Comparison of ENCODE assay signal across 8 mouse cellular contexts in the genomic region with DNA sequence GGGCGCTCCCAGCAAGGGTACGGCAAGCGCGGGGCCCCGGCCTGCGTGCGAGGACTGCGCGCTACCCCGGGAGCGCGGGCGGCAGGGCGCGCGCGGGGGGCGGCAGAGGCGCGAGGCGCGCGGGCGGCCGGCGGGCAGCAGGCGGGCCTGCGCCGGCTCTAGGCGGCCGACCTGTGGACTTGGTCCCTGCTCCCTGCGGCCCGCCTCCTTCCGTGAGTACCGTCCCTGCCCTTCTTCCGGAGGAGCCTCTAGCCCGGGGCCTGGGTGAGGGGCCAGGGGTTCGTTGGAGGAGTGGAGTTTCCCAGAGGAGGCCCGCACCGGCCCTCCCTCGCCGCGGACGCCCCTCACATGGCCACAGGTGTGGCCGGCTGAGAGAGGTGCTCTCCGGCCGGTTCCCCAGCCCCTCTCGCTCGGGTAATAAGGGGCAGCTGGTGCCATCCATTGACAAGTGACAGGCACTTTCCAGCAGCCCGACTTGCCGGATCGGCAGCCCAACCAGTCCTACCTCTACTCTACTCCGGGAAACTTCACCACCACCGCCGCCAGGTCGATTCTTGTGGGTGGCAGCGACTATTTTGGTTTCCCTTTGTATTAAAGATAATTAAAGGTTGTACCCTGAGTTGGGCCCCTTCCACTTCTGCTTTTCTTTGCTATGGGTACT. TPM values are rescaled to one million over a fixed set of nuclear protein-coding genes. Genes with fewer than 3 reads are reported as not detected.
A peak's percentile ranks its signal among the peaks of the same experiment; 100 is the strongest.
DNase-seq lines count a peak whose midpoint lies in the region; ATAC-seq and TF ChIP-seq lines count a peak whose summit lies in the region.

No protein-coding gene starts in this region.

- peak overlapping the region; percentile 11 for H3K4me2 ChIP-seq in intestine, embryonic 16.5 days (ENCODE audit: low read depth, low read length)
- peak overlapping the region; percentile 3; the same call in 1 of the 2 replicates for H3K4me2 ChIP-seq in limb, embryonic 11.5 days (ENCODE audit: low read depth, severe bottlenecking)
- H3K4me2 ChIP-seq in midbrain, embryonic 11.5 days = peak overlapping the region; percentile 30

- intact Hi-C loops in gastrocnemius, adult 2 months (cut with DNase I) = no loop called here

- H3K4me1 ChIP-seq in intestine, embryonic 16.5 days (ENCODE audit: control insufficient read depth, insufficient read depth, low read length) = no peaks in the 10 kb centered on the region
- no peaks in the 10 kb centered on the region for H3K4me1 ChIP-seq in limb, embryonic 11.5 days (ENCODE audit: control insufficient read depth, insufficient read depth, low read length)
- no peaks in the 10 kb centered on the region; the same call in 1 of the 2 replicates for H3K4me1 ChIP-seq in midbrain, embryonic 11.5 days (ENCODE audit: control insufficient read depth, insufficient read depth, low read length)

- no peaks in the 10 kb centered on the region for H3K27me3 ChIP-seq in intestine, embryonic 16.5 days (replicated peaks; ENCODE audit: control insufficient read depth, insufficient read depth, low read length)
- H3K27me3 ChIP-seq in limb, embryonic 11.5 days (ENCODE audit: control insufficient read depth, insufficient read depth, low read length) = no peaks in the 10 kb centered on the region
- H3K27me3 ChIP-seq in midbrain, embryonic 11.5 days (ENCODE audit: control insufficient read depth, insufficient read depth, low read length) = no peaks in the 10 kb centered on the region

- no peaks in the 10 kb centered on the region for H3K9me3 ChIP-seq in intestine, embryonic 16.5 days (ENCODE audit: control insufficient read depth, low read length)
- no peaks in the 10 kb centered on the region for H3K9me3 ChIP-seq in limb, embryonic 11.5 days (ENCODE audit: control insufficient read depth, low read length)
- H3K9me3 ChIP-seq in midbrain, embryonic 11.5 days (ENCODE audit: control insufficient read depth, low read length) = no peaks in the 10 kb centered on the region

- peak overlapping the region; percentile 53 for H3K9ac ChIP-seq in intestine, embryonic 16.5 days (ENCODE audit: low read depth, low read length)
- peak overlapping the region; percentile 39 for H3K9ac ChIP-seq in limb, embryonic 11.5 days (ENCODE audit: low read length)
- H3K9ac ChIP-seq in midbrain, embryonic 11.5 days (ENCODE audit: low read length) = peak overlapping the region; percentile 46

- no peaks in the 10 kb centered on the region for H3K36me3 ChIP-seq in intestine, embryonic 16.5 days (ENCODE audit: control insufficient read depth, insufficient read depth, low read length)
- peaks cover 7% of the 10 kb centered on the region; the same call in 1 of the 2 replicates for H3K36me3 ChIP-seq in limb, embryonic 11.5 days (ENCODE audit: control insufficient read depth, insufficient read depth, low read length)
- H3K36me3 ChIP-seq in midbrain, embryonic 11.5 days (ENCODE audit: control insufficient read depth, insufficient read depth, low read length) = peaks cover 6% of the 10 kb centered on the region

- WGBS in intestine, embryonic 16.5 days = 2% methylated on average over 40 of the region's 57 CpGs
- WGBS in limb, embryonic 11.5 days = under 1% methylated on average over 28 of the region's 57 CpGs
- WGBS in midbrain, embryonic 11.5 days = under 1% methylated on average over 54 of the region's 57 CpGs

- TF ChIP-seq CTCF in gastrocnemius, adult 2 months (IDR thresholded peaks at IDR 0.05) = no peak

- no peak for DNase-seq in gastrocnemius, adult 2 months
- no peak for DNase-seq in gastrocnemius, postnatal 10 days
- peak; percentile 24 to 61 for DNase-seq in gastrocnemius, postnatal 4 days (ENCODE audit: low spot score in 2 of 2)
- DNase-seq in limb, embryonic 11.5 days (ENCODE audit: low spot score) = peak; percentile 73
- peak; percentile 94 for DNase-seq in midbrain, embryonic 11.5 days (ENCODE audit: low spot score, missing footprints)
- DNase-seq in spleen, postnatal 10 days (ENCODE audit: low spot score in 2 of 2) = peak; percentile 74

- peak overlapping the region; percentile 63 for H3K27ac ChIP-seq in gastrocnemius, adult 2 months
- peak overlapping the region; percentile 21 for H3K27ac ChIP-seq in intestine, embryonic 16.5 days (ENCODE audit: low read length)
- no peak overlapping the region; the same call in 1 of the 2 replicates for H3K27ac ChIP-seq in limb, embryonic 11.5 days (replicated peaks; ENCODE audit: low read depth, low read length)
- H3K27ac ChIP-seq in midbrain, embryonic 11.5 days (ENCODE audit: low read depth, low read length) = no peak overlapping the region

- H3K4me3 ChIP-seq in gastrocnemius, adult 2 months = peak overlapping the region; percentile 59
- peak overlapping the region; percentile 46 for H3K4me3 ChIP-seq in intestine, embryonic 16.5 days (ENCODE audit: low read length)
- H3K4me3 ChIP-seq in limb, embryonic 11.5 days (ENCODE audit: low read depth, low read length) = peak overlapping the region; percentile 35
- H3K4me3 ChIP-seq in midbrain, embryonic 11.5 days (ENCODE audit: low read depth, low read length) = peak overlapping the region; percentile 35

- peak; percentile 40 for ATAC-seq in common myeloid progenitor, adult 5-6 weeks (replicated peaks; ENCODE audit: low read depth, poor library complexity, severe bottlenecking)
- ATAC-seq in intestine, embryonic 16.5 days = peak; percentile 82
- ATAC-seq in limb, embryonic 11.5 days (ENCODE audit: insufficient number of reproducible peaks, low FRiP score, low TSS enrichment, low read depth) = 0 out of 2 replicates have a peak, but pooled peaks have one; percentile 1
- ATAC-seq in midbrain, embryonic 11.5 days (ENCODE audit: low FRiP score) = peak; percentile 36

RNA-seq across cellular contexts. Expression of gene Eif4enif1, which starts 0.7 kb away (rescaled TPM):
- 10 to 100 TPM; 29.9 to 34.5 TPM for total RNA-seq in gastrocnemius, adult 2 months (2021)
- 10 to 100 TPM; 32.9 to 38.2 TPM for total RNA-seq in gastrocnemius, postnatal 10 days (2021)
- 58.9 and 75.0 TPM in 2 replicates for total RNA-seq in common myeloid progenitor, adult 5-6 weeks (2017)
- total RNA-seq in gastrocnemius, postnatal 4 days (2021) = 10 to 100 TPM; 45.8 to 53.6 TPM
- polyA plus RNA-seq in intestine, embryonic 16.5 days (2015; fragmentation: Nextera tagmentation; extraction: Ambion mirVana) = 31.0 and 32.4 TPM in 2 replicates
- 74.7 and 87.8 TPM in 2 replicates for polyA plus RNA-seq in limb, embryonic 11.5 days (2014; fragmentation: Nextera tagmentation; extraction: Ambion mirVana)
- polyA plus RNA-seq in midbrain, embryonic 11.5 days (2014; fragmentation: Nextera tagmentation; extraction: Ambion mirVana) = 54.5 and 54.7 TPM in 2 replicates

RNA-seq across cellular contexts. Expression of gene Sfi1, which starts 9.6 kb away (rescaled TPM):
- 10 to 100 TPM; 15.3 to 15.6 TPM for total RNA-seq in gastrocnemius, adult 2 months (2021)
- 10 to 100 TPM; 14.9 to 33.4 TPM for total RNA-seq in gastrocnemius, postnatal 10 days (2021)
- 16.6 and 19.5 TPM in 2 replicates for total RNA-seq in common myeloid progenitor, adult 5-6 weeks (2017)
- total RNA-seq in gastrocnemius, postnatal 4 days (2021) = 10 to 100 TPM; 39.0 to 41.7 TPM
- polyA plus RNA-seq in intestine, embryonic 16.5 days (2015; fragmentation: Nextera tagmentation; extraction: Ambion mirVana) = 11.8 and 12.6 TPM in 2 replicates
- 9.3 and 9.9 TPM in 2 replicates for polyA plus RNA-seq in limb, embryonic 11.5 days (2014; fragmentation: Nextera tagmentation; extraction: Ambion mirVana)
- 8.0 and 8.8 TPM in 2 replicates for polyA plus RNA-seq in midbrain, embryonic 11.5 days (2014; fragmentation: Nextera tagmentation; extraction: Ambion mirVana)

Comparison
In these comparisons a context has a peak if more than half of its experiments do, and no peak if none do; other contexts are left out.
1. DNase-seq: peak in gastrocnemius, postnatal 4 days (2 of 2), limb, embryonic 11.5 days (single experiment), midbrain, embryonic 11.5 days (single experiment) and spleen, postnatal 10 days (2 of 2); none in gastrocnemius, adult 2 months (single experiment) and gastrocnemius, postnatal 10 days (single experiment).
2. H3K27ac ChIP-seq: peak in gastrocnemius, adult 2 months (single experiment) and intestine, embryonic 16.5 days (single experiment); none in limb, embryonic 11.5 days (single experiment) and midbrain, embryonic 11.5 days (single experiment).
3. ATAC-seq: peak in every context shown above with its lines; median percentile 82 in intestine, embryonic 16.5 days; 40 in common myeloid progenitor, adult 5-6 weeks; 36 in midbrain, embryonic 11.5 days; 1 in limb, embryonic 11.5 days.
4. Peak in every context shown above with its lines, with median percentiles within 50 percentile points of each other: H3K4me3 ChIP-seq, H3K4me2 ChIP-seq and H3K9ac ChIP-seq.